Comparison of ENCODE assay signal across 8 mouse cellular contexts in the genomic region with DNA sequence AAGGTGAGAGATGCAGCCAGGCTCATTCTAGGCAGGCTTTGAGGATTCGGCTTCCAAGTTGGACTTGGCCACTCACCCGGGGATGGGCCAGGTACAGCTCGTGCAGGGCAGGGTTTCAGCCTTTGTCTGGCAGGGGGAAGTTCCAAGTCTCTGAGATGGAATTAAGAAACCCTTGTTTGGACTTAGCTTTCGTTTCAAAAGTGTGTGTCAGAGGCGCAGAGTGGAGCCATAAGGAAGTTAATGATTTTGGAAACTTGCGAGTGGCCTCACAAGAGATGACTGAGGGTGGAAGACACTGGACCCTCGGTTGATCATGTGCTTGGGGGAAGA. TPM values are rescaled to one million over a fixed set of nuclear protein-coding genes. Genes with fewer than 3 reads are reported as not detected.
DNase-seq lines count a peak whose midpoint lies in the region; ATAC-seq and TF ChIP-seq lines count a peak whose summit lies in the region.

No protein-coding gene starts in this region.

- DNase-seq in heart, postnatal 4 days, result no peak
- no peak for DNase-seq in left cerebral cortex, postnatal 10 days (ENCODE audit: extremely low spot score in 1 of 2, low spot score in 2 of 2)
- DNase-seq in thymus, postnatal 25 days, result no peak
- DNase-seq in layer of hippocampus, postnatal 14 days (ENCODE audit: low spot score in 2 of 2), result no peak

- peak overlapping the region; percentile 92 for H3K4me3 ChIP-seq in heart, embryonic 16.5 days (ENCODE audit: low read length)
- peak overlapping the region; percentile 79 for H3K4me3 ChIP-seq in bone marrow, adult 2 months (replicated peaks; ENCODE audit: control insufficient read depth, low read depth, low read length)
- peak overlapping the region; percentile 83 for H3K4me3 ChIP-seq in hindbrain, embryonic 15.5 days
- peak overlapping the region; percentile 82 for H3K4me3 ChIP-seq in midbrain, embryonic 12.5 days

- peak overlapping the region; percentile 78 for H3K4me2 ChIP-seq in heart, embryonic 16.5 days (ENCODE audit: low read depth, low read length)
- peak overlapping the region; percentile 75 for H3K4me2 ChIP-seq in hindbrain, embryonic 15.5 days
- peak overlapping the region; percentile 86 for H3K4me2 ChIP-seq in midbrain, embryonic 12.5 days (replicated peaks)

- no peaks in the 10 kb centered on the region for H3K36me3 ChIP-seq in heart, embryonic 16.5 days (ENCODE audit: control insufficient read depth, insufficient read depth)
- no peaks in the 10 kb centered on the region for H3K36me3 ChIP-seq in hindbrain, embryonic 15.5 days
- H3K36me3 ChIP-seq in midbrain, embryonic 12.5 days, result peaks cover 25% of the 10 kb centered on the region; the same call in 1 of the 2 replicates

- TF ChIP-seq CTCF in bone marrow, adult 2 months (IDR thresholded peaks at IDR 0.05; ENCODE audit: control insufficient read depth, insufficient read depth, low read length), result no peak

- H3K27me3 ChIP-seq in heart, embryonic 16.5 days (ENCODE audit: control insufficient read depth, insufficient read depth, low read length), result no peaks in the 10 kb centered on the region
- H3K27me3 ChIP-seq in hindbrain, embryonic 15.5 days, result no peaks in the 10 kb centered on the region
- H3K27me3 ChIP-seq in midbrain, embryonic 12.5 days, result no peaks in the 10 kb centered on the region

- no peaks in the 10 kb centered on the region for H3K9me3 ChIP-seq in heart, embryonic 16.5 days (replicated peaks; ENCODE audit: control insufficient read depth, low read length)
- no peaks in the 10 kb centered on the region for H3K9me3 ChIP-seq in hindbrain, embryonic 15.5 days
- H3K9me3 ChIP-seq in midbrain, embryonic 12.5 days, result no peaks in the 10 kb centered on the region

- peak overlapping the region; percentile 98 for H3K27ac ChIP-seq in heart, embryonic 16.5 days (ENCODE audit: low read length)
- peak overlapping the region; percentile 73 for H3K27ac ChIP-seq in bone marrow, adult 2 months (ENCODE audit: control insufficient read depth, insufficient read depth, low read depth, low read length, poor library complexity)
- peak overlapping the region; percentile 84 for H3K27ac ChIP-seq in hindbrain, embryonic 15.5 days (replicated peaks)
- H3K27ac ChIP-seq in midbrain, embryonic 12.5 days (replicated peaks), result peak overlapping the region; percentile 90

- 14% methylated on average over 7 of the region's 7 CpGs for WGBS in heart, embryonic 16.5 days
- 9% methylated on average over 7 of the region's 7 CpGs for WGBS in bone marrow, adult 2 months
- WGBS in hindbrain, embryonic 15.5 days, result 10% methylated on average over 7 of the region's 7 CpGs
- WGBS in midbrain, embryonic 12.5 days, result 13% methylated on average over 7 of the region's 7 CpGs

- peak overlapping the region; percentile 99 for H3K9ac ChIP-seq in heart, embryonic 16.5 days (ENCODE audit: low read length)
- peak overlapping the region; percentile 87 for H3K9ac ChIP-seq in hindbrain, embryonic 15.5 days
- peak overlapping the region; percentile 97 for H3K9ac ChIP-seq in midbrain, embryonic 12.5 days (replicated peaks)

- H3K4me1 ChIP-seq in heart, embryonic 16.5 days (ENCODE audit: control insufficient read depth, insufficient read depth, low read length), result peaks cover 52% of the 10 kb centered on the region
- H3K4me1 ChIP-seq in bone marrow, adult 2 months (ENCODE audit: control insufficient read depth, insufficient read depth, low read length), result peaks cover 4% of the 10 kb centered on the region
- H3K4me1 ChIP-seq in hindbrain, embryonic 15.5 days (replicated peaks), result peaks cover 44% of the 10 kb centered on the region
- H3K4me1 ChIP-seq in midbrain, embryonic 12.5 days, result peaks cover 45% of the 10 kb centered on the region

- TF ChIP-seq POLR2A in bone marrow, adult 2 months (IDR thresholded peaks at IDR 0.05; ENCODE audit: borderline replicate concordance, control insufficient read depth, low read depth, low read length), result no peak

- no peak for ATAC-seq in heart, embryonic 16.5 days (replicated peaks; ENCODE audit: extremely low read depth, insufficient read depth, low FRiP score)
- no peak for ATAC-seq in hindbrain, embryonic 15.5 days (ENCODE audit: low FRiP score, low read depth)
- no peak for ATAC-seq in midbrain, embryonic 12.5 days (ENCODE audit: low FRiP score, low read depth)

- intact Hi-C loops in left cerebral cortex, postnatal 10 days (cut with DNase I), result loop anchor here (10.0 kb wide), 1 partner anchor 118 kb away; no protein-coding TSS in a partner anchor

RNA-seq across cellular contexts. Expression of a gene that starts 12.3 kb away (rescaled TPM):
- polyA plus RNA-seq in heart, embryonic 16.5 days (2015; fragmentation: Nextera tagmentation; extraction: Ambion mirVana), result 144 and 169 TPM in 2 replicates
- 100 to 1,000 TPM; 180 to 221 TPM for total RNA-seq in heart, postnatal 4 days (2021)
- polyA plus RNA-seq in bone marrow, adult 2 months (2011; ENCODE audit: insufficient read depth, insufficient read length, low replicate concordance, missing spikeins), result 29.0 and 57.2 TPM in 2 replicates
- polyA plus RNA-seq in hindbrain, embryonic 15.5 days (2015; fragmentation: Nextera tagmentation; extraction: Ambion mirVana), result 105 and 106 TPM in 2 replicates
- 145 and 166 TPM in 2 replicates for polyA plus RNA-seq in midbrain, embryonic 12.5 days (2016; fragmentation: Nextera tagmentation; extraction: Ambion mirVana)
- total RNA-seq in left cerebral cortex, postnatal 10 days (2021), result 10 to 100 TPM; 58.7 to 60.6 TPM
- 10 to 100 TPM; 57.5 to 62.3 TPM for total RNA-seq in layer of hippocampus, postnatal 14 days (2021)

RNA-seq across cellular contexts. Expression of a gene that starts 33.1 kb away (rescaled TPM):
- 18.3 and 19.7 TPM in 2 replicates for polyA plus RNA-seq in heart, embryonic 16.5 days (2015; fragmentation: Nextera tagmentation; extraction: Ambion mirVana)
- total RNA-seq in heart, postnatal 4 days (2021), result 10 to 100 TPM; 24.1 to 26.0 TPM
- 9.6 and 11.9 TPM in 2 replicates for polyA plus RNA-seq in bone marrow, adult 2 months (2011; ENCODE audit: insufficient read depth, insufficient read length, low replicate concordance, missing spikeins)
- polyA plus RNA-seq in hindbrain, embryonic 15.5 days (2015; fragmentation: Nextera tagmentation; extraction: Ambion mirVana), result 43.0 and 47.4 TPM in 2 replicates
- 33.5 and 36.1 TPM in 2 replicates for polyA plus RNA-seq in midbrain, embryonic 12.5 days (2016; fragmentation: Nextera tagmentation; extraction: Ambion mirVana)
- total RNA-seq in left cerebral cortex, postnatal 10 days (2021), result 10 to 100 TPM; 81.4 to 83.7 TPM
- 100 to 1,000 TPM in 1 of 2 experiments, 10 to 100 TPM in 1; 94.5 to 104 TPM for total RNA-seq in layer of hippocampus, postnatal 14 days (2021)
